Mouse (Mus musculus): ENCODE data around the gene Rbm4b. TPM values are rescaled to one million over a fixed set of nuclear protein-coding genes. Genes with fewer than 3 reads are reported as not detected.

The Rbm4b gene
- polyA plus RNA-seq, 1 experiment from 2014 or later: 17.6 TPM

GRCm38 (mm10) chr19:4785206-4785605 lies 28.9 kb downstream of the Rbm4b start:
- no peak overlapping the region for H3K27ac ChIP-seq (ENCODE audit: low read length)
- no peak overlapping the region for H3K4me2 ChIP-seq (ENCODE audit: low read depth, low read length)
- H3K9me3 ChIP-seq (replicated peaks; ENCODE audit: control insufficient read depth, low read length): no peaks in the 10 kb centered on the region
- H3K4me3 ChIP-seq (ENCODE audit: low read depth, low read length): no peak overlapping the region
- peaks cover 53% of the 10 kb centered on the region for H3K36me3 ChIP-seq (ENCODE audit: control insufficient read depth, insufficient read depth)
- WGBS (ENCODE audit: insufficient replicate concordance): 76% methylated on average over 7 of the region's 7 CpGs
- no peak overlapping the region for H3K9ac ChIP-seq (ENCODE audit: low read depth, low read length)
- H3K27me3 ChIP-seq (ENCODE audit: control insufficient read depth, insufficient read depth, low read depth, low read length): no peaks in the 10 kb centered on the region
- ATAC-seq (ENCODE audit: low read depth): no peak
- H3K4me1 ChIP-seq (ENCODE audit: control insufficient read depth, low read depth, low read length): peaks cover 1% of the 10 kb centered on the region

GRCm38 (mm10) chr19:4786313-4786712 lies 30.0 kb downstream of the Rbm4b start:
- no peaks in the 10 kb centered on the region for H3K9me3 ChIP-seq (replicated peaks; ENCODE audit: control insufficient read depth, low read length)
- no peak overlapping the region for H3K27ac ChIP-seq (ENCODE audit: low read length)
- peaks cover 10% of the 10 kb centered on the region for H3K4me1 ChIP-seq (ENCODE audit: control insufficient read depth, low read depth, low read length)
- H3K27me3 ChIP-seq (ENCODE audit: control insufficient read depth, insufficient read depth, low read depth, low read length): no peaks in the 10 kb centered on the region
- peaks cover 64% of the 10 kb centered on the region for H3K36me3 ChIP-seq (ENCODE audit: control insufficient read depth, insufficient read depth)
- no peak overlapping the region for H3K4me3 ChIP-seq (ENCODE audit: low read depth, low read length)
- no peak overlapping the region for H3K4me2 ChIP-seq (ENCODE audit: low read depth, low read length)
- 81% methylated on average over 2 of the region's 2 CpGs for WGBS (ENCODE audit: insufficient replicate concordance)
- H3K9ac ChIP-seq (ENCODE audit: low read depth, low read length): no peak overlapping the region
- 0 out of 2 replicates have a peak, but pooled peaks have one; percentile 60 for ATAC-seq (ENCODE audit: low read depth)

DNA sequence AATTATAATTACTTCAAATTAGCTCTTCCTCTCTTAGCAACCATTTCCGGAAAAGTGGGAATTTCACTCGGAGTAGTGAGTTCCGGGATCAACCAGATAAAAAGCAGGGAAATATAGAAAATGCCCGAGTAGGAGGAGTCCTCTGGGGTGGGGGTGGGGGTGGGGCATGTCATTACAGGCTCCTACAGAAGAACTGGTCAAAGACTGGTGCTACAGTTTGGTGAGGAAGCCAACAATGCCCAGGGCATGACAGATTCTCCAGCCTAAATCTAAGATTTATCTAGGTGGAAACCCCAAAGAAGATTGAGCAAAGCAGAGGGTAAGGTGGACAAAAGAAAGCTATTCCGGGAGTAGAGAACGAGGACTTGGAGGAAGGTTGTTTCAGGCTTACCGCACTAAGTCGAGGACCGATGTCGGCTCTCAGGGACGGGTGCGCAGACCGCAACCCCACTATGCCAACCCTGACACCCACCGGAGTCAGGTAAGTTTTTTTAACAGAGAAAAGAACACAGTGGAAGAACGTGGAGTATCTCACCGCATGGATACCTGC lies 37.1 kb downstream of the Rbm4b start:
- WGBS (ENCODE audit: insufficient replicate concordance): under 1% methylated on average over 16 of the region's 16 CpGs
- no peaks in the 10 kb centered on the region for H3K27me3 ChIP-seq (ENCODE audit: control insufficient read depth, insufficient read depth, low read depth, low read length)

GRCm38 (mm10) chr19:4793831-4794422 lies 37.6 kb downstream of the Rbm4b start, which contains the start of gene Rbm4:
Rbm4 (minus strand) TSS chr19:4793901.
- peak within 1 kb of the TSS; percentile 87 for H3K4me3 ChIP-seq (ENCODE audit: low read depth, low read length)
- WGBS (ENCODE audit: insufficient replicate concordance): under 1% methylated on average over 31 of the region's 31 CpGs
- peak; percentile 95 for ATAC-seq (ENCODE audit: low read depth)
- H3K9ac ChIP-seq (ENCODE audit: low read depth, low read length): peak within 1 kb of the TSS; percentile 82
- peak within 1 kb of the TSS; percentile 93 for H3K27ac ChIP-seq (ENCODE audit: low read length)
- peaks cover 24% of the 10 kb centered on the region for H3K36me3 ChIP-seq (ENCODE audit: control insufficient read depth, insufficient read depth)
- H3K4me1 ChIP-seq (ENCODE audit: control insufficient read depth, low read depth, low read length): peaks cover 52% of the 10 kb centered on the region
- no peaks in the 10 kb centered on the region for H3K9me3 ChIP-seq (replicated peaks; ENCODE audit: control insufficient read depth, low read length)
- no peaks in the 10 kb centered on the region for H3K27me3 ChIP-seq (ENCODE audit: control insufficient read depth, insufficient read depth, low read depth, low read length)
- peak within 1 kb of the TSS; percentile 89 for H3K4me2 ChIP-seq (ENCODE audit: low read depth, low read length)

More for the DNA sequence above, 37.1 kb downstream of the Rbm4b start:
- H3K9ac ChIP-seq (ENCODE audit: low read depth, low read length): peak overlapping the region; percentile 82
- peak overlapping the region; percentile 87 for H3K4me3 ChIP-seq (ENCODE audit: low read depth, low read length)
- peaks cover 52% of the 10 kb centered on the region for H3K4me1 ChIP-seq (ENCODE audit: control insufficient read depth, low read depth, low read length)
- peak; percentile 40 for ATAC-seq (ENCODE audit: low read depth)
- no peaks in the 10 kb centered on the region for H3K9me3 ChIP-seq (replicated peaks; ENCODE audit: control insufficient read depth, low read length)
- H3K4me2 ChIP-seq (ENCODE audit: low read depth, low read length): peak overlapping the region; percentile 86
- H3K36me3 ChIP-seq (ENCODE audit: control insufficient read depth, insufficient read depth): peaks cover 29% of the 10 kb centered on the region
- peak overlapping the region; percentile 93 for H3K27ac ChIP-seq (ENCODE audit: low read length)

GRCm38 (mm10) chr19:4795929-4796328 lies 39.6 kb downstream of the Rbm4b start:
- H3K9ac ChIP-seq (ENCODE audit: low read depth, low read length): no peak overlapping the region

GRCm38 (mm10) chr19:4797846-4798245 lies 41.5 kb downstream of the Rbm4b start:
- no peak for ATAC-seq (ENCODE audit: low read depth)
- H3K36me3 ChIP-seq (ENCODE audit: control insufficient read depth, insufficient read depth): peaks cover 36% of the 10 kb centered on the region

More at GRCm38 (mm10) chr19:4795929-4796328, 39.6 kb downstream of the Rbm4b start:
- H3K4me2 ChIP-seq (ENCODE audit: low read depth, low read length): no peak overlapping the region
- H3K4me1 ChIP-seq (ENCODE audit: control insufficient read depth, low read depth, low read length): peaks cover 45% of the 10 kb centered on the region
- H3K27ac ChIP-seq (ENCODE audit: low read length): peak overlapping the region; percentile 43; the same call in 1 of the 2 replicates
- no peak overlapping the region for H3K4me3 ChIP-seq (ENCODE audit: low read depth, low read length)
- no peaks in the 10 kb centered on the region for H3K27me3 ChIP-seq (ENCODE audit: control insufficient read depth, insufficient read depth, low read depth, low read length)
- H3K9me3 ChIP-seq (replicated peaks; ENCODE audit: control insufficient read depth, low read length): no peaks in the 10 kb centered on the region
- peaks cover 28% of the 10 kb centered on the region for H3K36me3 ChIP-seq (ENCODE audit: control insufficient read depth, insufficient read depth)
- WGBS (ENCODE audit: insufficient replicate concordance): 69% methylated on average over 1 of the region's 1 CpGs
- no peak for ATAC-seq (ENCODE audit: low read depth)

GRCm38 (mm10) chr19:4799083-4799482 lies 42.8 kb downstream of the Rbm4b start:
- Histone ChIP-seq H3K27me3 (ENCODE audit: control insufficient read depth, insufficient read depth, low read depth, low read length) (no peaks in the 10 kb centered on the region), H3K27ac (ENCODE audit: low read length) (no peak overlapping the region), H3K4me3 (ENCODE audit: low read depth, low read length) (no peak overlapping the region), H3K4me1 (ENCODE audit: control insufficient read depth, low read depth, low read length) (peaks cover 31% of the 10 kb centered on the region), H3K4me2 (ENCODE audit: low read depth, low read length) (no peak overlapping the region), H3K9me3 (replicated peaks; ENCODE audit: control insufficient read depth, low read length) (no peaks in the 10 kb centered on the region), H3K9ac (ENCODE audit: low read depth, low read length) (no peak overlapping the region), H3K36me3 (ENCODE audit: control insufficient read depth, insufficient read depth) (peaks cover 45% of the 10 kb centered on the region)
- 87% methylated on average over 5 of the region's 5 CpGs for WGBS (ENCODE audit: insufficient replicate concordance)
- no peak for ATAC-seq (ENCODE audit: low read depth)

More at GRCm38 (mm10) chr19:4797846-4798245, 41.5 kb downstream of the Rbm4b start:
- H3K4me1 ChIP-seq (ENCODE audit: control insufficient read depth, low read depth, low read length): peaks cover 32% of the 10 kb centered on the region
- H3K27ac ChIP-seq (ENCODE audit: low read length): no peak overlapping the region
- no peak overlapping the region for H3K4me3 ChIP-seq (ENCODE audit: low read depth, low read length)
- H3K9me3 ChIP-seq (replicated peaks; ENCODE audit: control insufficient read depth, low read length): no peaks in the 10 kb centered on the region
- H3K9ac ChIP-seq (ENCODE audit: low read depth, low read length): no peak overlapping the region
- WGBS (ENCODE audit: insufficient replicate concordance): 93% methylated on average over 2 of the region's 2 CpGs
- H3K27me3 ChIP-seq (ENCODE audit: control insufficient read depth, insufficient read depth, low read depth, low read length): no peaks in the 10 kb centered on the region
- no peak overlapping the region for H3K4me2 ChIP-seq (ENCODE audit: low read depth, low read length)

DNA sequence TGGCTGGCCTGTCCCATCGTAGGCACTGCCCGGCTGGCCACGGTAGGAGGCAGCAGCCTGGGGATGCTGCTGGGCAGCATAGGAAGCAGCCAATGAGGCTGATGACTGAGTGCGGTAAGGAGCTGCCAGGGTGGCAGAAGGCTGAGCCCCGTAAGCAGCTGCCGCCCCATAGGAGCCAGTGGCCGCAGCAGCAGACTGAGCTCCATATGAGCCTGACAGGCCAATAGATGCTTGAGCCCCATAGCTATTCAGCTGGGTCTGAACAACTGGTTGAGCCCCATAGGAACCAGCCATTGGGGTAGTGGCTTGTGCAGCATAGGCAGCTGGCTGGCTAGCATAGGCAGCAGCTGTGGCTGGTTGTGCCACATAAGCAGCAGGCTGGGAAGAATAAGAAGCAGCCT lies 46.4 kb downstream of the Rbm4b start:
- Histone ChIP-seq H3K4me3 (ENCODE audit: low read depth, low read length) (no peak overlapping the region), H3K4me2 (ENCODE audit: low read depth, low read length) (no peak overlapping the region), H3K9me3 (replicated peaks; ENCODE audit: control insufficient read depth, low read length) (no peaks in the 10 kb centered on the region), H3K4me1 (ENCODE audit: control insufficient read depth, low read depth, low read length) (peaks cover 1% of the 10 kb centered on the region), H3K27me3 (ENCODE audit: control insufficient read depth, insufficient read depth, low read depth, low read length) (no peaks in the 10 kb centered on the region), H3K27ac (ENCODE audit: low read length) (no peak overlapping the region), H3K9ac (ENCODE audit: low read depth, low read length) (no peak overlapping the region), H3K36me3 (ENCODE audit: control insufficient read depth, insufficient read depth) (peaks cover 45% of the 10 kb centered on the region)
- ATAC-seq (ENCODE audit: low read depth): 0 out of 2 replicates have a peak, but pooled peaks have one; percentile 16
- WGBS (ENCODE audit: insufficient replicate concordance): 95% methylated on average over 7 of the region's 7 CpGs

DNA sequence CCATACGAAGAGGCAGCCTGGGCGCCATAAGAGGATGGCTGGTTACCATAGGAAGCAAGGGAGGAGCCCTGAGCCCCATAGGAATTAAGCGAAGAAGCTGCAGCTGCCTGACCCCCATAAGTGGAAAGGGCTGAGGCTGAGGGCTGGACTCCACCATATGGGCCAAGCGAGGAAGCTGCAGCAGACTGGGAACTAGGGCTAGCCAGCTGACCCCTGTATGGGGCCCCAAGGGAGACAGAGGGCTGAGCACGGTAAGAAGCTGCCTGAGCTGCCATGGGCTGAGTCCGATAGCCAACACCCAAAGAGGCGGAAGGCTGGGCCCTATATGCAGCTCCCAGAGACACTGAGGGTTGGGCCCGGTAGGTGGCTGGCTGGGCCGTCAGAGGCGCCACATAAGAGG lies 47.0 kb downstream of the Rbm4b start:
- peaks cover 45% of the 10 kb centered on the region for H3K36me3 ChIP-seq (ENCODE audit: control insufficient read depth, insufficient read depth)
- H3K9ac ChIP-seq (ENCODE audit: low read depth, low read length): no peak overlapping the region

More for the DNA sequence above, 47.0 kb downstream of the Rbm4b start:
- Histone ChIP-seq H3K4me3 (ENCODE audit: low read depth, low read length) (no peak overlapping the region), H3K9me3 (replicated peaks; ENCODE audit: control insufficient read depth, low read length) (no peaks in the 10 kb centered on the region), H3K4me2 (ENCODE audit: low read depth, low read length) (no peak overlapping the region), H3K4me1 (ENCODE audit: control insufficient read depth, low read depth, low read length) (peaks cover 5% of the 10 kb centered on the region), H3K27me3 (ENCODE audit: control insufficient read depth, insufficient read depth, low read depth, low read length) (no peaks in the 10 kb centered on the region), H3K27ac (ENCODE audit: low read length) (no peak overlapping the region)
- ATAC-seq (ENCODE audit: low read depth): no peak
- WGBS (ENCODE audit: insufficient replicate concordance): 84% methylated on average over 10 of the region's 10 CpGs
